Mouse (Mus musculus) G1E (cell line): Measurements from ENCODE around the gene Ttc3. TPM values are rescaled to one million over a fixed set of nuclear protein-coding genes. Genes with fewer than 3 reads are reported as not detected.
"Not testable (repeated sequence)": the region's sequence is repeated elsewhere in the genome, so short reads cannot be mapped to it uniquely, and the experiment has no call there.

Experiments
- ATAC-seq: 2 replicates; pipeline ENCODE4 v1.8.0; 2016; ENCODE audit warnings: mild to moderate bottlenecking; ENCODE audit not compliant: insufficient number of reproducible peaks, poor library complexity, low FRiP score, severe bottlenecking; ENCODE audit errors: extremely low read depth
- DNase-seq: peaks from one replicate; pipeline ENCODE4 v3.0.0; 2012; ENCODE audit warnings: low spot score
- H3K27me3 ChIP-seq: 2 replicates; pipeline ENCODE4 v1.6.1; 2012; ENCODE audit warnings: mild to moderate bottlenecking, low read length, inconsistent platforms; ENCODE audit not compliant: insufficient read depth
- H3K36me3 ChIP-seq: replicated peaks from 2 replicates; pipeline ENCODE3; 2012; ENCODE audit warnings: mild to moderate bottlenecking, inconsistent platforms
- H3K4me1 ChIP-seq: 2 replicates; pipeline ENCODE4 v1.6.1; 2012; ENCODE audit warnings: low read depth, low read length, inconsistent platforms, mixed read lengths; ENCODE audit not compliant: insufficient read depth
- H3K4me3 ChIP-seq: 2 replicates; pipeline ENCODE4 v1.5.1; 2012; ENCODE audit warnings: low read depth, mild to moderate bottlenecking, inconsistent platforms, low read length, moderate library complexity, mixed read lengths
- H3K9me3 ChIP-seq: replicated peaks from 2 replicates; pipeline ENCODE4 v1.6.1; 2012; ENCODE audit warnings: inconsistent platforms
- CTCF ChIP-seq: IDR thresholded peaks from 2 replicates; pipeline ENCODE4 v1.5.1; 2012; ENCODE audit warnings: low read depth, low read length, inconsistent platforms, mixed read lengths
- GATA1 ChIP-seq: IDR thresholded peaks from 2 replicates; pipeline ENCODE4 v1.6.1; 2012; ENCODE audit warnings: borderline replicate concordance, low read length, inconsistent platforms, mixed read lengths
- GATA2 ChIP-seq: IDR thresholded peaks from 2 replicates; pipeline ENCODE4 v1.6.1; 2012; ENCODE audit warnings: low read depth, low read length, inconsistent platforms, borderline replicate concordance
- POLR2AphosphoS5 ChIP-seq: IDR thresholded peaks from 2 replicates; pipeline ENCODE4 v1.6.1; 2012; ENCODE audit warnings: low read depth, low read length, inconsistent platforms; ENCODE audit not compliant: insufficient replicate concordance
- TAL1 ChIP-seq: conservative IDR thresholded peaks from 2 replicates; pipeline ENCODE4 v1.6.1; 2012; ENCODE audit warnings: low read depth, low read length, inconsistent platforms, mixed read lengths
- polyA plus RNA-seq: library from polyadenylated mRNA; stranded (reverse); fragments of >175 nt; gene quantifications from 2 replicates; pipeline ENCODE4 v1.2.3, GENCODE M21; 2012
- total RNA-seq, 2 experiments: library from RNA; stranded (forward) in 1 of 2; stranded (reverse) in 1 of 2; fragments of 200-1000 nt in 1 of 2; fragments of >200 nt in 1 of 2; fragmentation: Nextera tagmentation in 1 of 2; gene quantifications; 2 replicates each; pipeline ENCODE4 v1.2.3; 2014 to 2017

Ttc3 gene
- total and polyA plus RNA-seq, 3 experiments = 5.0 to 138 (median 135) TPM

- DNase-seq (no peak), ATAC-seq (no peak)
Observed at GRCm38 (mm10) chr16:94454146-94454545, 83.7 kb downstream of the Ttc3 start.

DNA sequence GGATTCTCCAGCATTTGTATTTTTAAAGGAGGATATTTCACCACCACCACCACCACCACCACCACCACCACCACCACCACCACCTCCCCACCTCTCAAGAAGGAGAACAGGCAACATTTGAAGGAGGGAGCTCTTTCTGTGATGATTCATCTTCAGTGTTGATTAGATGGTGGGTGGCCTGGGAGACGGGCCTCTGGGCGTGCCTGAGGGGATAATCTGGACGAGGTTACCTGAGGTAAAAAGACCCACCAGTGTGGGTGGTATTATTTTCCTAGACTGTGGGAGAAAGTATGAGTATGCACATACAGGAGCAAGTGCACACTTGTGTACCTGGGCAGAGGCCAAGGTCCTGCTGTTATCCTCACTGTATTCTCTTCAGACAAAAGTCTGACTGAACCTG, 93.6 kb downstream of the Ttc3 start:
- no peak for DNase-seq
- peaks cover 90% of the 10 kb centered on the region for H3K36me3 ChIP-seq
- H3K27me3 ChIP-seq = no peaks in the 10 kb centered on the region
- no peak overlapping the region for H3K4me3 ChIP-seq
- ATAC-seq = no peak
- no peaks in the 10 kb centered on the region for H3K4me1 ChIP-seq
- no peak for TF ChIP-seq GATA1
- no peak for TF ChIP-seq GATA2
- TF ChIP-seq CTCF = no peak
- no peak for TF ChIP-seq TAL1
- no peak for TF ChIP-seq POLR2AphosphoS5
- H3K9me3 ChIP-seq = no peaks in the 10 kb centered on the region

More at GRCm38 (mm10) chr16:94454146-94454545, 83.7 kb downstream of the Ttc3 start:
- TF ChIP-seq GATA1 = no peak
- TF ChIP-seq TAL1 = no peak
- TF ChIP-seq GATA2 = no peak
- TF ChIP-seq CTCF = no peak
- TF ChIP-seq POLR2AphosphoS5 = no peak
- Histone ChIP-seq H3K9me3 (no peaks in the 10 kb centered on the region), H3K4me1 (no peaks in the 10 kb centered on the region), H3K27me3 (no peaks in the 10 kb centered on the region), H3K4me3 (no peak overlapping the region), H3K36me3 (peaks cover 89% of the 10 kb centered on the region)

- Histone ChIP-seq H3K27me3 (no peaks in the 10 kb centered on the region), H3K9me3 (no peaks in the 10 kb centered on the region), H3K36me3 (peaks cover 88% of the 10 kb centered on the region), H3K4me3 (no peak overlapping the region), H3K4me1 (no peaks in the 10 kb centered on the region)
- no peak for DNase-seq
- no peak for ATAC-seq
- no peak for TF ChIP-seq GATA1
- no peak for TF ChIP-seq GATA2
- no peak for TF ChIP-seq CTCF
- no peak for TF ChIP-seq POLR2AphosphoS5
- no peak for TF ChIP-seq TAL1
Observed at GRCm38 (mm10) chr16:94465900-94466299, 95.5 kb downstream of the Ttc3 start.

GRCm38 (mm10) chr16:94466317-94466716, 95.9 kb downstream of the Ttc3 start:
- not testable (repeated sequence) for ATAC-seq

DNA sequence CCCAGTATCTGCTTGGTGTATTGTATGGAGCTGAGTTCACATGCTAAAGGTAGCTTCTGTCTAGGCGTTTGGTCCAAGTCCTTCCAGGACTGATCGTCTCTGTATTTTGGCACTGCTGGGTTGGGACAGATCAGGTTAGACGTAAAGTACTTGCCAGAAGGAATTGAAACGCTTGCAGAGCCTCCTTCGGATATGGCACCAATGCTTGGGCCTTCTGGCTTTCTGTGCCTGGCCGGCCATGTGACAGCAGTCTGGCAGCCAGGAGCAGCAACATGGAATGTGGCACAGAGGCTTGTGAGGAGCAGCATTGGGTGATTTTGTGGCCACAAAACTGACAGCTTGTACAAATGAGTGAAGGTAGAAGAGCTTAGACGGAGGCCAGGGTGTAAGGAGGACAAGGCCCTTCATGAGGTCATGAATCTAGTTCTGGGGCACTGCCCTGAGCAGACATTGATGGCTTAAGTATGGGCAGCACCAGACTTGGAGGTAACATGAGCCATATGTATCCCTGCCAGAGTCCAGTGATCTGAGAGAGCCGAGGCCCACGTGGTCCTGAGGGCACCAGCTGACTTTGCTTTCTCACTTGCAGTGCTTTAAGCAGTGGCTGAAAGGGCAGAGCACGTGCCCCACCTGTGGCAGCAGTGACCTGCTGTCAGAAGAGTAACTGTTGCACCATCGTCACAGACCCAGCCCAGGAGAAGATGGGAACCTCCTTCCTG, 97.1 kb downstream of the Ttc3 start:
- TF ChIP-seq GATA1 (no peak), TAL1 (no peak), CTCF (no peak), GATA2 (no peak), POLR2AphosphoS5 (no peak)
- ATAC-seq (no peak), DNase-seq (no peak)
- H3K36me3 ChIP-seq = peaks cover 79% of the 10 kb centered on the region
- H3K4me3 ChIP-seq = peak overlapping the region; percentile 5; the same call in 1 of the 2 replicates
- H3K4me1 ChIP-seq = no peaks in the 10 kb centered on the region
- H3K9me3 ChIP-seq = no peaks in the 10 kb centered on the region
- H3K27me3 ChIP-seq = no peaks in the 10 kb centered on the region

More at GRCm38 (mm10) chr16:94466317-94466716, 95.9 kb downstream of the Ttc3 start:
- not testable (repeated sequence) for H3K4me3 ChIP-seq, H3K27me3 ChIP-seq, H3K9me3 ChIP-seq, H3K4me1 ChIP-seq, DNase-seq
- H3K36me3 ChIP-seq = peaks cover 86% of the 10 kb centered on the region

- DNase-seq (no peak), ATAC-seq (no peak)
- peaks cover 72% of the 10 kb centered on the region for H3K36me3 ChIP-seq
- no peaks in the 10 kb centered on the region for H3K4me1 ChIP-seq
- no peaks in the 10 kb centered on the region for H3K27me3 ChIP-seq
- no peaks in the 10 kb centered on the region for H3K9me3 ChIP-seq
- no peak overlapping the region for H3K4me3 ChIP-seq
- TF ChIP-seq CTCF (no peak), TAL1 (no peak), GATA1 (no peak), GATA2 (no peak), POLR2AphosphoS5 (no peak)
Observed at GRCm38 (mm10) chr16:94468391-94468790, 98.0 kb downstream of the Ttc3 start.
